Mouse (Mus musculus): ENCODE results near the gene Grifin. TPM values are rescaled to one million over a fixed set of nuclear protein-coding genes. Genes with fewer than 3 reads are reported as not detected.

Grifin gene
- polyA plus RNA-seq, 1 experiment from 2014 or later = not detected

DNA sequence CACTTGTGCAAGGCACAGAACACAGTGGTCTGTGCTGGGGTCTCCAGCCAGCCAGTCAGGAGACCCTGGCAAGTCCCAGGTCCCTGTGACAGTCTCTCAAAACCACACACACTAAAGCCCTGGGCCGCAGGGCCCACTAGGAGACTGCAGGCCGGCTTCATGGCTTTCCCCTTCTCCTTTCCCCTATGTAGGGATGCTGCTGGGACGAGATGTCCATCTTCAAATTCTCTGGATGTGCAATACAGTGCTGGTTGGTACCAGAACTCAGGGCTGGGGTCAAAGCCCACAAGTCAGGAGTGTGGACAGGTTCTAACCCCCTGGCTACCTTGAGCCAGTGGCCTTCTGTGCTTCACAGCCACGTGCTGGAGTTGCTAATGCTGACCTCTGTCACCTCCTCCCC is 1.4 kb upstream of the Grifin start:
- Histone ChIP-seq H3K36me3 (replicated peaks; ENCODE audit: control insufficient read depth, insufficient read depth) (no peaks in the 10 kb centered on the region), H3K27ac (no peak overlapping the region), H3K4me2 (replicated peaks) (no peak overlapping the region), H3K27me3 (ENCODE audit: control insufficient read depth, insufficient read depth, low read length) (no peaks in the 10 kb centered on the region), H3K4me3 (replicated peaks; ENCODE audit: low read length) (no peak overlapping the region), H3K9me3 (ENCODE audit: control insufficient read depth, low read length) (no peaks in the 10 kb centered on the region), H3K4me1 (replicated peaks; ENCODE audit: control insufficient read depth, insufficient read depth, low read length) (no peaks in the 10 kb centered on the region), H3K9ac (no peak overlapping the region)
- ATAC-seq (ENCODE audit: low FRiP score) = no peak
- 62% methylated on average over 4 of the region's 4 CpGs for WGBS
- DNase-seq (ENCODE audit: low spot score) = no peak

- Histone ChIP-seq H3K9me3 (ENCODE audit: control insufficient read depth, low read length) (no peaks in the 10 kb centered on the region), H3K27ac (no peak overlapping the region), H3K4me3 (replicated peaks; ENCODE audit: low read length) (no peak overlapping the region), H3K36me3 (replicated peaks; ENCODE audit: control insufficient read depth, insufficient read depth) (no peaks in the 10 kb centered on the region), H3K9ac (no peak overlapping the region), H3K27me3 (ENCODE audit: control insufficient read depth, insufficient read depth, low read length) (no peaks in the 10 kb centered on the region), H3K4me2 (replicated peaks) (no peak overlapping the region), H3K4me1 (replicated peaks; ENCODE audit: control insufficient read depth, insufficient read depth, low read length) (no peaks in the 10 kb centered on the region)
- peak; percentile 18; the same call in 1 of the 2 replicates for ATAC-seq (ENCODE audit: low FRiP score)
- DNase-seq (ENCODE audit: low spot score) = no peak
- WGBS = 50% methylated on average over 6 of the region's 6 CpGs
These were observed 985 bp upstream of the Grifin start for GRCm38 (mm10) chr5:140565856-140566255.

GRCm38 (mm10) chr5:140565451-140565850 is 580 bp upstream of the Grifin start:
- Histone ChIP-seq H3K36me3 (replicated peaks; ENCODE audit: control insufficient read depth, insufficient read depth) (no peaks in the 10 kb centered on the region), H3K9ac (no peak overlapping the region), H3K27me3 (ENCODE audit: control insufficient read depth, insufficient read depth, low read length) (no peaks in the 10 kb centered on the region), H3K4me1 (replicated peaks; ENCODE audit: control insufficient read depth, insufficient read depth, low read length) (no peaks in the 10 kb centered on the region), H3K27ac (no peak overlapping the region), H3K4me3 (replicated peaks; ENCODE audit: low read length) (no peak overlapping the region), H3K4me2 (replicated peaks) (no peak overlapping the region), H3K9me3 (ENCODE audit: control insufficient read depth, low read length) (no peaks in the 10 kb centered on the region)
- 27% methylated on average over 5 of the region's 5 CpGs for WGBS
- peak; percentile 44; the same call in 1 of the 2 replicates for ATAC-seq (ENCODE audit: low FRiP score)
- DNase-seq (ENCODE audit: low spot score) = no peak

DNA sequence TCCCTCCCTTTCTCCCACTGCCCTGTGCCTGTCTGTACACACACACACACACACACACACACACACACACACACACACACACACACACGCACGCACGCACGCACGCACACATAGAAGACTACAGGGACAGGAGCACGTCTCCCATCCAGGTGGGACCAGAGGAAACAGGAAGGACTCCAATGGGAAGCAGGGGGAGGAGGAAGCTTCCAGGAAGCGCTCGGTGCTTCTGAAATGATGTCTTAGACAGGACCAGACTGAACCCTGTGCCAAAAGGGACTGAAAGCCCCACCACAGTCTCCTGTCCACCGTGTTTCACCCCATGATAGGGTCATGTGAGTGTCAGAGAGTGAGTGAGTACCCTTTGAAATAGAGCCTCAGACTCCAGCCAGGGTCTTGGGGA is 2.3 kb downstream of the Grifin start:
- H3K36me3 ChIP-seq (replicated peaks; ENCODE audit: control insufficient read depth, insufficient read depth) = no peaks in the 10 kb centered on the region
- no peak overlapping the region for H3K4me3 ChIP-seq (replicated peaks; ENCODE audit: low read length)
- WGBS = 80% methylated on average over 9 of the region's 9 CpGs
- no peaks in the 10 kb centered on the region for H3K27me3 ChIP-seq (ENCODE audit: control insufficient read depth, insufficient read depth, low read length)
- H3K4me1 ChIP-seq (replicated peaks; ENCODE audit: control insufficient read depth, insufficient read depth, low read length) = no peaks in the 10 kb centered on the region
- no peak overlapping the region for H3K9ac ChIP-seq
- no peak overlapping the region for H3K27ac ChIP-seq
- no peaks in the 10 kb centered on the region for H3K9me3 ChIP-seq (ENCODE audit: control insufficient read depth, low read length)
- DNase-seq (ENCODE audit: low spot score) = no peak
- no peak for ATAC-seq (ENCODE audit: low FRiP score)
- no peak overlapping the region for H3K4me2 ChIP-seq (replicated peaks)

GRCm38 (mm10) chr5:140556859-140557258 is 8.0 kb downstream of the Grifin start:
- H3K4me1 ChIP-seq (replicated peaks; ENCODE audit: control insufficient read depth, insufficient read depth, low read length) = no peaks in the 10 kb centered on the region
- H3K9me3 ChIP-seq (ENCODE audit: control insufficient read depth, low read length) = no peaks in the 10 kb centered on the region
- no peak for DNase-seq (ENCODE audit: low spot score)
- no peak overlapping the region for H3K4me2 ChIP-seq (replicated peaks)
- no peak overlapping the region for H3K9ac ChIP-seq
- H3K4me3 ChIP-seq (replicated peaks; ENCODE audit: low read length) = no peak overlapping the region
- no peak overlapping the region for H3K27ac ChIP-seq
- no peak for ATAC-seq (ENCODE audit: low FRiP score)
- 48% methylated on average over 3 of the region's 3 CpGs for WGBS
- no peaks in the 10 kb centered on the region for H3K27me3 ChIP-seq (ENCODE audit: control insufficient read depth, insufficient read depth, low read length)
- H3K36me3 ChIP-seq (replicated peaks; ENCODE audit: control insufficient read depth, insufficient read depth) = no peaks in the 10 kb centered on the region

- Histone ChIP-seq H3K27me3 (ENCODE audit: control insufficient read depth, insufficient read depth, low read length) (no peaks in the 10 kb centered on the region), H3K9ac (no peak overlapping the region), H3K4me2 (replicated peaks) (no peak overlapping the region), H3K36me3 (replicated peaks; ENCODE audit: control insufficient read depth, insufficient read depth) (no peaks in the 10 kb centered on the region), H3K9me3 (ENCODE audit: control insufficient read depth, low read length) (no peaks in the 10 kb centered on the region), H3K4me3 (replicated peaks; ENCODE audit: low read length) (no peak overlapping the region), H3K27ac (no peak overlapping the region), H3K4me1 (replicated peaks; ENCODE audit: control insufficient read depth, insufficient read depth, low read length) (peaks cover 10% of the 10 kb centered on the region; the same call in 1 of the 2 replicates)
- 91% methylated on average over 7 of the region's 7 CpGs for WGBS
- no peak for ATAC-seq (ENCODE audit: low FRiP score)
- DNase-seq (ENCODE audit: low spot score) = no peak
These were observed 11.2 kb downstream of the Grifin start for GRCm38 (mm10) chr5:140553719-140554118.

- Histone ChIP-seq H3K9ac (peak overlapping the region; percentile 2; the same call in 1 of the 2 replicates), H3K4me1 (replicated peaks; ENCODE audit: control insufficient read depth, insufficient read depth, low read length) (peaks cover 10% of the 10 kb centered on the region; the same call in 1 of the 2 replicates), H3K36me3 (replicated peaks; ENCODE audit: control insufficient read depth, insufficient read depth) (no peaks in the 10 kb centered on the region), H3K27ac (peak overlapping the region; percentile 65), H3K4me3 (replicated peaks; ENCODE audit: low read length) (no peak overlapping the region), H3K9me3 (ENCODE audit: control insufficient read depth, low read length) (no peaks in the 10 kb centered on the region), H3K27me3 (ENCODE audit: control insufficient read depth, insufficient read depth, low read length) (no peaks in the 10 kb centered on the region), H3K4me2 (replicated peaks) (peak overlapping the region; percentile 22)
- 7% methylated on average over 17 of the region's 17 CpGs for WGBS
- ATAC-seq (ENCODE audit: low FRiP score) (peak; percentile 93), DNase-seq (ENCODE audit: low spot score) (peak; percentile 76)
These were observed 15.4 kb downstream of the Grifin start for GRCm38 (mm10) chr5:140549306-140550047.

GRCm38 (mm10) chr5:140546332-140546731 is 18.5 kb downstream of the Grifin start:
- Histone ChIP-seq H3K4me3 (replicated peaks; ENCODE audit: low read length) (no peak overlapping the region), H3K4me2 (replicated peaks) (no peak overlapping the region), H3K9me3 (ENCODE audit: control insufficient read depth, low read length) (no peaks in the 10 kb centered on the region), H3K4me1 (replicated peaks; ENCODE audit: control insufficient read depth, insufficient read depth, low read length) (peaks cover 10% of the 10 kb centered on the region; the same call in 1 of the 2 replicates), H3K36me3 (replicated peaks; ENCODE audit: control insufficient read depth, insufficient read depth) (no peaks in the 10 kb centered on the region), H3K9ac (no peak overlapping the region), H3K27me3 (ENCODE audit: control insufficient read depth, insufficient read depth, low read length) (no peaks in the 10 kb centered on the region), H3K27ac (no peak overlapping the region)
- no peak for DNase-seq (ENCODE audit: low spot score)
- WGBS = 93% methylated on average over 19 of the region's 19 CpGs
- ATAC-seq (ENCODE audit: low FRiP score) = no peak

DNA sequence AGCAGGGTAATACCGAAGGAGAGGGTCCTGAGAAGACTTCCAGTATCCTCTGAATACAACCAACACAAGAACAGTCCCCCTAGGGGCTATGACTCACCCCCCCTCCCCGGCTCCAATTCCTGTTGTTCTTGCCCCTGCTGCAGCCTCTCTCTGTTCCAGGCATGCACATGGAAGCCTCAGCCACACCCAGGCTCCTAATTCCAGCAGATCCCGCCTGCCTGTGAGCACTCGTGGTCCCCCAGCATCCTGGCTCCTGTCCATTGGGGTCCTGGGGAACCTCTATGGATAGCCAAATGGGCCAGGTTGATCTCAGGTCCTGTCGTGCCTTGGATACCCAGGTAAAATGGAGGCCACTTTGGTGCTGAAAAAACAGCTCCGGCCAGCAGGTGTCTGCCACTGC is 19.2 kb downstream of the Grifin start:
- Histone ChIP-seq H3K4me3 (replicated peaks; ENCODE audit: low read length) (no peak overlapping the region), H3K4me2 (replicated peaks) (no peak overlapping the region), H3K27ac (no peak overlapping the region), H3K9ac (no peak overlapping the region), H3K4me1 (replicated peaks; ENCODE audit: control insufficient read depth, insufficient read depth, low read length) (peaks cover 10% of the 10 kb centered on the region; the same call in 1 of the 2 replicates), H3K36me3 (replicated peaks; ENCODE audit: control insufficient read depth, insufficient read depth) (no peaks in the 10 kb centered on the region), H3K9me3 (ENCODE audit: control insufficient read depth, low read length) (no peaks in the 10 kb centered on the region), H3K27me3 (ENCODE audit: control insufficient read depth, insufficient read depth, low read length) (no peaks in the 10 kb centered on the region)
- DNase-seq (ENCODE audit: low spot score) (no peak), ATAC-seq (ENCODE audit: low FRiP score) (no peak)
- WGBS = 66% methylated on average over 6 of the region's 6 CpGs
